Mouse (Mus musculus): Measurements from ENCODE around the gene Fcrl6. TPM values are rescaled to one million over a fixed set of nuclear protein-coding genes. Genes with fewer than 3 reads are reported as not detected.

Fcrl6 gene
- total RNA-seq, 2 experiments from 2014 or later: not detected

GRCm38 (mm10) chr1:172616537-172617300 is 14.4 kb upstream of the Fcrl6 start:
- no peak for DNase-seq
- intact Hi-C loops (cut with DNase I): loop anchor here (5.0 to 10.0 kb wide), 2 partner anchors 204 to 778 kb away; no protein-coding TSS in a partner anchor

GRCm38 (mm10) chr1:172615412-172615811 is 13.1 kb upstream of the Fcrl6 start:
- intact Hi-C loops (cut with DNase I): loop anchor here (5.0 to 10.0 kb wide), 2 partner anchors 203 to 779 kb away; no protein-coding TSS in a partner anchor
- DNase-seq: no peak

- intact Hi-C loops (cut with DNase I): loop anchor here (5.0 to 10.0 kb wide), 3 partner anchors 47 to 780 kb away; no protein-coding TSS in a partner anchor
- no peak for DNase-seq
Measured at GRCm38 (mm10) chr1:172614654-172615053, 12.3 kb upstream of the Fcrl6 start.

GRCm38 (mm10) chr1:172612745-172613144 is 10.4 kb upstream of the Fcrl6 start:
- intact Hi-C loops (cut with DNase I): loop anchor here (1.0 to 10.0 kb wide), 3 partner anchors 45 to 782 kb away; no protein-coding TSS in a partner anchor
- no peak for DNase-seq

- intact Hi-C loops (cut with DNase I): loop anchor here (5.0 to 10.0 kb wide), 2 partner anchors 44 to 783 kb away; no protein-coding TSS in a partner anchor
- DNase-seq: no peak
Measured at GRCm38 (mm10) chr1:172611304-172611703, 9.0 kb upstream of the Fcrl6 start.

- intact Hi-C loops (cut with DNase I): loop anchor here (2.0 kb wide), 1 partner anchor 66 kb away; no protein-coding TSS in a partner anchor
- DNase-seq: peak in 1 of 2 experiments; percentile 36
Measured at GRCm38 (mm10) chr1:172594495-172594894, 7.9 kb downstream of the Fcrl6 start.

GRCm38 (mm10) chr1:172593956-172594355 is 8.4 kb downstream of the Fcrl6 start:
- DNase-seq: no peak
- intact Hi-C loops (cut with DNase I): loop anchor here (2.0 kb wide), 1 partner anchor 65 kb away; no protein-coding TSS in a partner anchor

- no peak for DNase-seq
- intact Hi-C loops (cut with DNase I): no loop called here
Measured at GRCm38 (mm10) chr1:172593321-172593720, 9.0 kb downstream of the Fcrl6 start.

GRCm38 (mm10) chr1:172590385-172590784 is 12.0 kb downstream of the Fcrl6 start, which contains the start of gene Slamf8:
TSS of gene Slamf8 (minus strand) at chr1:172590568.
- DNase-seq: peak; percentile 54 to 63
- intact Hi-C loops (cut with DNase I): no loop called here

- no peak for DNase-seq
- intact Hi-C loops (cut with DNase I): no loop called here
Measured at GRCm38 (mm10) chr1:172585612-172586567, 16.5 kb downstream of the Fcrl6 start.

GRCm38 (mm10) chr1:172585026-172585425 is 17.3 kb downstream of the Fcrl6 start:
- intact Hi-C loops (cut with DNase I): no loop called here

GRCm38 (mm10) chr1:172584271-172584670 is 18.1 kb downstream of the Fcrl6 start:
- intact Hi-C loops (cut with DNase I): no loop called here
- DNase-seq: no peak

More at GRCm38 (mm10) chr1:172585026-172585425, 17.3 kb downstream of the Fcrl6 start:
- DNase-seq: no peak

- DNase-seq: no peak
Measured at GRCm38 (mm10) chr1:172582436-172582835, 19.9 kb downstream of the Fcrl6 start.

GRCm38 (mm10) chr1:172580116-172580515 is 22.2 kb downstream of the Fcrl6 start:
- intact Hi-C loops (cut with DNase I): no loop called here
- DNase-seq: no peak

More at GRCm38 (mm10) chr1:172582436-172582835, 19.9 kb downstream of the Fcrl6 start:
- intact Hi-C loops (cut with DNase I): no loop called here

GRCm38 (mm10) chr1:172567758-172568157 is 34.6 kb downstream of the Fcrl6 start:
- intact Hi-C loops (cut with DNase I): loop anchor here (5.0 kb wide), 1 partner anchor 45 kb away; no protein-coding TSS in a partner anchor
- no peak for DNase-seq

- intact Hi-C loops (cut with DNase I): loop anchor here (5.0 kb wide), 1 partner anchor 46 kb away; no protein-coding TSS in a partner anchor
- no peak for DNase-seq
Measured at GRCm38 (mm10) chr1:172566131-172566530, 36.2 kb downstream of the Fcrl6 start.

- DNase-seq: no peak
- intact Hi-C loops (cut with DNase I): loop anchor here (1.0 to 2.0 kb wide), 2 partner anchors 35 to 69 kb away; partner anchors contain the start of gene Dusp23
Measured at GRCm38 (mm10) chr1:172563465-172563828, 38.9 kb downstream of the Fcrl6 start.

- DNase-seq: peak; percentile 73 to 86
- intact Hi-C loops (cut with DNase I): loop anchor here (1.0 to 2.0 kb wide), 2 partner anchors 35 to 70 kb away; partner anchors contain the start of gene Dusp23
Measured at GRCm38 (mm10) chr1:172562641-172563464, 39.5 kb downstream of the Fcrl6 start.

- DNase-seq: no peak
- intact Hi-C loops (cut with DNase I): no loop called here
Measured at GRCm38 (mm10) chr1:172555638-172556037, 46.7 kb downstream of the Fcrl6 start, which contains the start of gene Vsig8. TSS of gene Vsig8 (plus strand) at chr1:172555938.

Data from heart, postnatal 36 days (tissue).